Mouse (Mus musculus) lung, adult 2 months (tissue): ENCODE measurements around the gene Nfasc.

Experiments
- CTCF ChIP-seq: fragments of 200-500 bp; IDR thresholded peaks from 2 replicates; pipeline ENCODE4 v1.5.1; 2011; ENCODE audit warnings: mild to moderate bottlenecking, low read length, control low read depth; ENCODE audit not compliant: insufficient read depth
- POLR2A ChIP-seq: fragments of 200-500 bp; IDR thresholded peaks from 2 replicates; pipeline ENCODE4 v1.6.1; 2011; ENCODE audit warnings: low read depth, mild to moderate bottlenecking, control low read depth, low read length, borderline replicate concordance; ENCODE audit errors: extremely low read depth

DNA sequence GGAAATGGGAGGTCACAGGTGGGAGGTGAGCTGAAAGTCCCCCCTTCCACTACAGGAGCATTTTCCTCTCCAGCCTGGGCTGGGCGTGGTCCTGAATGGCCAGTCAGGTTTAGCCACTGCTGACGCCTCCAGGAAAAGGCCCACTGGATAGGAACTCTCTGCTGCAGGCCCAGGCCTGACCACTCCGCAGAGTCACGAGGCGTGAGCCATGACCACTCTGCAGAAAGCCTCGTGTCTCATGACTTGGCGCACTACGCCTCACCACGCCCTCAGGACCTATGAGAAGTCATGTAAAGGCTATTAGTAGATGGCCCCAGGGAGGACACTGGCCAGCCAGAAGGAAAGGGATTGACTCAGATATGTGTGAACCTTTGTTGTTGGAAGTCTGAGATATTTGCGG lies 23.6 kb upstream of the Nfasc start:
- TF ChIP-seq POLR2A (no peak), CTCF (no peak)
